Mouse (Mus musculus) myocyte (in vitro differentiated cells): ENCODE data around the gene Apof. TPM values are rescaled to one million over a fixed set of nuclear protein-coding genes. Genes with fewer than 3 reads are reported as not detected.
"Not testable (repeated sequence)": the region's sequence is repeated elsewhere in the genome, so short reads cannot be mapped to it uniquely, and the experiment has no call there.

Source experiments
- H3K27me3 ChIP-seq: one replicate; pipeline ENCODE4 v1.6.1; 2011; ENCODE audit not compliant: control insufficient read depth, insufficient read depth, insufficient read length
- H3K36me3 ChIP-seq: one replicate; pipeline ENCODE4 v1.6.1; 2011; ENCODE audit not compliant: control insufficient read depth, insufficient read depth
- H3K4me2 ChIP-seq: one replicate; pipeline ENCODE4 v1.6.1; 2011; ENCODE audit warnings: low read depth, control low read depth
- H3K4me3 ChIP-seq: one replicate; pipeline ENCODE4 v1.5.1; 2011; ENCODE audit warnings: mild to moderate bottlenecking, control low read depth, moderate library complexity
- H3K79me2 ChIP-seq: one replicate; pipeline ENCODE4 v1.6.1; 2011; ENCODE audit not compliant: control insufficient read depth, insufficient read depth
- H3ac ChIP-seq: one replicate; pipeline ENCODE4 v1.6.1; 2011; ENCODE audit not compliant: control insufficient read depth, insufficient read length
- CEBPB ChIP-seq: IDR thresholded peaks from 2 replicates; pipeline ENCODE4 v1.6.1; 2011; ENCODE audit warnings: mild to moderate bottlenecking, moderate library complexity; ENCODE audit not compliant: poor library complexity, insufficient read depth, severe bottlenecking
- E2F4 ChIP-seq: IDR thresholded peaks from one replicate; pipeline ENCODE4 v1.6.1; 2011; ENCODE audit warnings: mild to moderate bottlenecking, control low read depth, moderate library complexity; ENCODE audit not compliant: insufficient read depth
- MAX ChIP-seq: IDR thresholded peaks from one replicate; pipeline ENCODE4 v1.6.1; 2011; ENCODE audit warnings: low read depth, mild to moderate bottlenecking, control low read depth
- MYOD1 ChIP-seq, 3 experiments: IDR thresholded peaks; one replicate each; pipeline ENCODE4 v1.6.1; 2011; ENCODE audit warnings: control low read depth in 2 of 3, low read depth in 2 of 3, mild to moderate bottlenecking in 2 of 3, moderate library complexity in 1 of 3; ENCODE audit not compliant: insufficient read length in 2 of 3, control insufficient read depth in 1 of 3
- MYOG ChIP-seq, 3 experiments: IDR thresholded peaks; one replicate each; pipeline ENCODE4 v1.6.1; 2011; ENCODE audit warnings: control low read depth in 2 of 3, low read depth in 2 of 3, mild to moderate bottlenecking in 2 of 3; ENCODE audit not compliant: insufficient read length in 2 of 3, control insufficient read depth in 1 of 3, insufficient read depth in 1 of 3
- POLR2A ChIP-seq: IDR thresholded peaks from one replicate; pipeline ENCODE4 v1.6.1; 2011; ENCODE audit warnings: low read depth, mild to moderate bottlenecking, control low read depth, moderate library complexity; ENCODE audit not compliant: insufficient read length
- POLR2AphosphoS2 ChIP-seq: IDR thresholded peaks from one replicate; pipeline ENCODE4 v1.6.1; 2011; ENCODE audit warnings: low read depth, control low read depth; ENCODE audit not compliant: insufficient read length
- REST ChIP-seq: IDR thresholded peaks from one replicate; pipeline ENCODE4 v1.6.1; 2011; ENCODE audit warnings: mild to moderate bottlenecking, control low read depth, moderate library complexity; ENCODE audit not compliant: insufficient read depth, insufficient read length
- SRF ChIP-seq: IDR thresholded peaks from one replicate; pipeline ENCODE4 v1.6.1; 2011; ENCODE audit warnings: low read depth; ENCODE audit not compliant: control insufficient read depth, insufficient read length
- TCF12 ChIP-seq: IDR thresholded peaks from one replicate; pipeline ENCODE4 v1.6.1; 2011; ENCODE audit warnings: mild to moderate bottlenecking, control low read depth; ENCODE audit not compliant: poor library complexity, insufficient read depth, severe bottlenecking
- TCF3 ChIP-seq: IDR thresholded peaks from one replicate; pipeline ENCODE4 v1.6.1; 2011; ENCODE audit warnings: low read depth, control low read depth; ENCODE audit not compliant: insufficient read length
- USF1 ChIP-seq: IDR thresholded peaks from one replicate; pipeline ENCODE4 v1.6.1; 2011; ENCODE audit warnings: low read depth, mild to moderate bottlenecking, control low read depth, moderate library complexity
- polyA plus RNA-seq: library from polyadenylated mRNA; unstranded; fragments of >200 nt; fragmentation: generic; extraction: Trizol; gene quantifications from one replicate; pipeline ENCODE4 v1.2.1, GENCODE M21; 2012; ENCODE audit warnings: missing spikeins

Apof gene
- polyA plus RNA-seq, 1 experiment: not detected

GRCm38 (mm10) chr10:128255925-128256324, 12.5 kb upstream of the Apof start:
- Histone ChIP-seq H3K27me3 (no peaks in the 10 kb centered on the region), H3K79me2 (no peaks in the 10 kb centered on the region), H3K4me2 (peak overlapping the region; percentile 56), H3ac (no peak overlapping the region), H3K36me3 (no peaks in the 10 kb centered on the region), H3K4me3 (no peak overlapping the region)
- no peak for TF ChIP-seq REST
- no peak for TF ChIP-seq MYOD1 (IDR thresholded peaks at IDR 0.05; ENCODE audit: control insufficient read depth in 1 of 3, insufficient read length in 2 of 3, low read depth in 2 of 3)
- no peak for TF ChIP-seq E2F4
- no peak for TF ChIP-seq POLR2A
- no peak for TF ChIP-seq MYOG (IDR thresholded peaks at IDR 0.05; ENCODE audit: control insufficient read depth in 1 of 3, insufficient read depth in 1 of 3, insufficient read length in 2 of 3, low read depth in 2 of 3)
- TF ChIP-seq POLR2AphosphoS2: no peak
- TF ChIP-seq TCF3: no peak
- TF ChIP-seq TCF12: no peak
- no peak for TF ChIP-seq MAX
- no peak for TF ChIP-seq SRF
- no peak for TF ChIP-seq USF1
- no peak for TF ChIP-seq CEBPB

GRCm38 (mm10) chr10:128256328-128256727, 12.1 kb upstream of the Apof start:
- Histone ChIP-seq H3K79me2 (no peaks in the 10 kb centered on the region), H3K4me2 (peak overlapping the region; percentile 56), H3K36me3 (no peaks in the 10 kb centered on the region), H3ac (no peak overlapping the region), H3K4me3 (no peak overlapping the region), H3K27me3 (no peaks in the 10 kb centered on the region)
- no peak for TF ChIP-seq MYOD1 (IDR thresholded peaks at IDR 0.05; ENCODE audit: control insufficient read depth in 1 of 3, insufficient read length in 2 of 3, low read depth in 2 of 3)
- TF ChIP-seq TCF3: no peak

GRCm38 (mm10) chr10:128258953-128259352, 9.5 kb upstream of the Apof start:
- H3ac ChIP-seq: no peak overlapping the region
- H3K79me2 ChIP-seq: no peaks in the 10 kb centered on the region
- H3K4me2 ChIP-seq: no peak overlapping the region
- no peaks in the 10 kb centered on the region for H3K36me3 ChIP-seq
- TF ChIP-seq TCF12: no peak
- peak in 2 of 3 experiments; percentile 43 to 79 for TF ChIP-seq MYOG (IDR thresholded peaks at IDR 0.05; ENCODE audit: control insufficient read depth in 1 of 3, insufficient read depth in 1 of 3, insufficient read length in 2 of 3, low read depth in 2 of 3)
- TF ChIP-seq POLR2AphosphoS2: no peak
- no peak for TF ChIP-seq MAX
- TF ChIP-seq POLR2A: no peak
- no peak for TF ChIP-seq REST
- TF ChIP-seq MYOD1 (IDR thresholded peaks at IDR 0.05; ENCODE audit: control insufficient read depth in 1 of 3, insufficient read length in 2 of 3, low read depth in 2 of 3): peak; percentile 6 to 69 (median 32)
- no peak for TF ChIP-seq E2F4
- no peak for TF ChIP-seq SRF
- TF ChIP-seq USF1: no peak
- no peak for TF ChIP-seq TCF3
- no peak for TF ChIP-seq CEBPB
- H3K4me3 ChIP-seq: no peak overlapping the region
- no peaks in the 10 kb centered on the region for H3K27me3 ChIP-seq

GRCm38 (mm10) chr10:128259946-128260345, 8.5 kb upstream of the Apof start:
- Histone ChIP-seq H3K27me3 (no peaks in the 10 kb centered on the region), H3K4me2 (no peak overlapping the region), H3K79me2 (no peaks in the 10 kb centered on the region), H3K36me3 (no peaks in the 10 kb centered on the region), H3ac (no peak overlapping the region), H3K4me3 (no peak overlapping the region)
- TF ChIP-seq CEBPB (no peak), MYOG (IDR thresholded peaks at IDR 0.05; ENCODE audit: control insufficient read depth in 1 of 3, insufficient read depth in 1 of 3, insufficient read length in 2 of 3, low read depth in 2 of 3) (no peak), POLR2A (no peak), MAX (no peak), POLR2AphosphoS2 (no peak), TCF3 (no peak), SRF (no peak), REST (no peak), E2F4 (no peak), TCF12 (no peak), MYOD1 (IDR thresholded peaks at IDR 0.05; ENCODE audit: control insufficient read depth in 1 of 3, insufficient read length in 2 of 3, low read depth in 2 of 3) (no peak), USF1 (no peak)

- not testable (repeated sequence) for H3K36me3 ChIP-seq, H3ac ChIP-seq, H3K27me3 ChIP-seq, H3K4me2 ChIP-seq, H3K4me3 ChIP-seq, H3K79me2 ChIP-seq
Observed at GRCm38 (mm10) chr10:128260376-128260775, 8.1 kb upstream of the Apof start.
